Mouse (Mus musculus) hematopoietic multipotent progenitor cell, adult 10-12 weeks (in vitro differentiated cells): Measurements from ENCODE around the gene Hist1h3a. TPM values are rescaled to one million over a fixed set of nuclear protein-coding genes. Genes with fewer than 3 reads are reported as not detected.

Experiments used
- polyA plus RNA-seq: library from polyadenylated mRNA; stranded (reverse); fragments of >175 nt; gene quantifications from 2 replicates; pipeline ENCODE4 v1.2.3, GENCODE M21; 2012; ENCODE audit warnings: low replicate concordance

Gene Hist1h3a
- polyA plus RNA-seq: 1.4 and 5.7 TPM in 2 replicates

DNA sequence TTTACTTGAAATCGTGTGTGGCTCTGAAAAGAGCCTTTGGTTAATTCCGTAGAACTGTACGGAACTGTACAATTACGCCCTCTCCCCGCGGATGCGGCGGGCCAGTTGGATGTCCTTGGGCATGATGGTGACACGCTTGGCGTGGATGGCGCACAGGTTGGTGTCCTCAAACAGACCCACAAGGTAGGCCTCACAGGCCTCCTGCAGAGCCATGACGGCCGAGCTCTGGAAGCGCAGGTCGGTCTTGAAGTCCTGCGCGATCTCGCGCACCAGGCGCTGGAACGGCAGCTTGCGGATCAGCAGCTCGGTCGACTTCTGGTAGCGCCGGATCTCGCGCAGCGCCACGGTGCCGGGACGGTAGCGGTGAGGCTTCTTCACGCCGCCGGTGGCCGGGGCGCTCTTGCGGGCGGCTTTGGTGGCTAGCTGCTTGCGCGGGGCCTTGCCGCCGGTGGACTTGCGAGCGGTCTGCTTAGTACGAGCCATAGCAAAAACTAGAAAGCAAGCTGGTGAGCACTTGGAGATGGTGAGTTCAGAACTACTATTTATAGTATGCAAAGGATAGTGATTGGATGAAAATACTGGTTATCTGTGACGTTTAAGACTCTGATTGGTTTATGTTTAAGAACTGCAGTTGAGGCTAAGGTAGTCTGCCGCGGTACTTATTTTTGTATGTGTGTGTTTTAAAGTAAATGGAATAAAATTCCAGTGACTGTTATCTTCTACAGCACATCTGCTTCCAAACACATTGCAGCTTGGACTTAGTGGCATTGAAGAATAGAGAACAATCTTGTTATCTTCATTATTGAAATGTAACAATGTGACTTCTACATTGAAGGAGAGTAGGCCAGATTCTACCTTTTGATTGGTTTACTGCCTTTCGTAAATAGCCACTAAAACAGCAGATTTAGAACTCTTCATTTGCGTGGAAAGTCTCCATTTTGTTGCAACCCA is at the start of gene Hist1h3a:
Gene Hist1h3a, minus strand, starts transcription at position 516 of the 951 bp plus-strand sequence.

DNA sequence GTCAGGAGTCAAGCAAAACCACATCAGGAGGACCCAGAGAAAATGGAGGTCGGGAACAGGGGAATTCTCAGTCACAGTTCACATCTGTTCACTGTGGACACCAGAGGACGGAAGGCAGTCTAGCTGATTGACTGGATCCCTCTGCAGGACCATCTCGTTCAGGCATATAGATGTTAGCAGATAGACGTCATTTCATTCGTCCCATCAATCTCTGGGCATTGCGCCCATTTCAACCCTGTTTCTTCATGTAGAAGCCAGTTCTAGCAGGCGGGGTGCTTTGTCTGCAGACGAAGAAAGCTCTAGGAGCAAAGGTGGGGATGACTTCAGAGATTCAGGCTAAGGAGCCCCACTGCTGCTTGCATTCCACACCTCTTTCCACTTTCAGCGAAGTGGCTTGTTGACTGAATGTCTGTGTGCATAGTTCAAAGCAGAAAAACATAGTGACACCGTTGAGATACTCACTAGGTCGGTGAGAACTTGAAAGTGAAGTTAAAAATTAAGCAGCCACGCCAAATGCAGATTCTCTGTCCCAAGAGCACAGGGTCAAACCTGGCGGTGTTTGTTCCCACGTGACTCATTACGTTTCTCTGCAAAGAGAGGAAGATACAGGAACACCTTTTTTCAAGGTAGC is 44.4 kb upstream of the Hist1h3a start, which contains the start of gene Slc17a2:
Gene Slc17a2, plus strand, starts transcription at position 572 of the 631 bp plus-strand sequence.

DNA sequence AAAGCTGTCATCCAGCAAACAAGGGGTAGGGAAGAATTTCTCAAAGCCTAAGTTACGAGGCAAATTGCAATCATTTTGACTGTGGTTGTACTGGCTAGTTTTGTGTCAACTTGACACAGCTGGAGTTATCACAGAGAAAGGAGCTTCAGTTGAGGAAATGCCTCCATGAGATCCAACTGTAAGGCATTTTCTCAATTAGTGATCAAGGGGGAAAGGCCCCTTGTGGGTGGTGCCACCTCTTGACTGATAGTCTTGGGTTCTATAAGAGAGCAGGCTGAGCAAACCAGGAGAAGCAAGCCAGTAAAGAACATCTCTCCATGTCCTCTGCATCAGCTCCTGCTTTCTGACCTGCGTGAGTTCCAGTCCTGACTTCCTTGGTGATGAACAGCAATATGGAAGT is 7.4 kb upstream of the Hist1h3a start, which contains the start of gene Trim38:
Gene Trim38, plus strand, starts transcription at position 301 of the 400 bp plus-strand sequence.

DNA sequence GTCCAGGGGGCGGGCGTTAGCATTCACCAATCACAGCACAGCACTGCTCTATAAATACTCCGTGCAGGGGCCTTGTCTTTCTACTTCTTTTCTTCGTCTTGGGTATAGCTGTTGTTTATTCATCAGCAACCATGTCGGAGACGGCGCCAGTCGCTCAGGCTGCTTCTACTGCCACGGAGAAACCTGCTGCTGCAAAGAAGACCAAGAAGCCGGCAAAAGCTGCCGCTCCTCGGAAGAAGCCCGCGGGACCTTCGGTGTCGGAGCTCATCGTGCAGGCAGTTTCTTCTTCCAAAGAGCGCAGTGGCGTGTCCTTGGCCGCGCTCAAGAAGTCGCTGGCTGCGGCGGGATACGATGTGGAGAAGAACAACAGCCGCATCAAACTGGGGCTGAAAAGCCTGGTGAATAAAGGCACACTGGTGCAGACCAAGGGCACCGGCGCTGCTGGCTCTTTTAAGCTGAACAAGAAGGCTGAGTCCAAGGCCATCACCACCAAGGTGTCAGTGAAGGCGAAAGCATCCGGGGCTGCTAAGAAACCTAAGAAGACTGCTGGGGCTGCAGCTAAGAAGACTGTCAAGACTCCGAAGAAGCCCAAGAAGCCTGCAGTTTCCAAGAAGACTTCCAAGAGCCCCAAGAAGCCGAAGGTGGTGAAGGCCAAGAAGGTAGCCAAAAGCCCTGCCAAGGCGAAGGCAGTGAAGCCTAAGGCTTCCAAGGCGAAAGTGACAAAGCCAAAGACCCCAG is 1.6 kb upstream of the Hist1h3a start, which contains the start of gene Hist1h1a:
Gene Hist1h1a, plus strand, starts transcription at position 81 of the 738 bp plus-strand sequence.

DNA sequence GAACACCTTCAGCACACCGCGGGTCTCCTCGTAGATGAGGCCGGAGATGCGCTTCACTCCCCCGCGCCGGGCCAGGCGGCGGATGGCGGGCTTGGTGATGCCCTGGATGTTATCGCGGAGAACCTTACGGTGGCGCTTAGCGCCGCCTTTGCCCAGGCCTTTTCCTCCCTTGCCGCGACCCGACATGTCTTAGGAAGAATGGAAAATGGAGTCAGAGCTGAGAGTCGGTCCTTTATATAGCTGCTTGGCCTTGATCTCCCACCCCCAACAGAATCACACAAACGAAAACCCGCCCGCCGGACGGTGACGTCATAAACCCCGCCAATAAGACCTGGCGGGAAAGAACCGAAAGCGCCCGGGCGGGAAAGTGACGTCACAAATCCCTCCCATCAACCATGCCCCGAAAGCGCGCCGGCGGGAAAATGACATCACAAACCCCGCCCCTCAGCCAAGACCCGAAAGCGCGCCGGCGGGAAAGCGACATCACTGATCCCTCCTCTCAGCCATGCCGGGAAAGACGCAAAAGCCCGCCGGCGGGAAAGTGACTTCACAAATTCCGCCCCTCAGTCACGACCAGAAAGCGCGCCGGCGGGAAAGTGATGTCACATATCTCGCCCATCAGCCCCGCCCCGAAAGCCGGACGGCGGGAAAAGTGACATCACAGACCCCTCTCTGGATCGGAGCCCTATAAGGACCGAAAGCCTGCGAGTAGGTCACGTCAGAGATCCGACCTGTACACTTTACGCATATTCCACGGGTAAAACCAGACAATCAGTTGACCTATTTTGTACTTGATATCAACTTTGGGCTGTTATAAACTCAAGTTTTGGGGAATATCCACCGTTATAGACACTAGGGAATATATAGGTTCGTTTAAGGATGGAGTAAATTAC is 968 bp downstream of the Hist1h3a start, which contains the start of gene Hist1h4a:
Gene Hist1h4a, minus strand, starts transcription at position 259 of the 893 bp plus-strand sequence.

DNA sequence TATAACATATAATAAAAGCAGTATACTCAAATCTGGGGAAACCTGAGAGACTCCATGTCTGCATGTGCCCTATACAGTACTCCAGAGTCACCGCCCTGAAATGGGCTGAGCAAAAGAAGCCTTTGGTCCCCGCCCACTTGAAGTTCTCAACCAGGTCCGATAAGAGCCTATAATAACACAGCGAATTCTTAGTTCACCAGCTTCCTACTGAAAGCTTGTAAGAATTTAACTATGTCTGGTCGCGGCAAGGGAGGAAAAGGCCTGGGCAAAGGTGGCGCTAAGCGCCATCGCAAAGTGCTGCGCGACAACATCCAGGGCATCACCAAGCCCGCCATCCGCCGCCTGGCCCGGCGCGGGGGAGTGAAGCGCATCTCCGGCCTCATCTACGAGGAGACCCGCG is 5.4 kb downstream of the Hist1h3a start, which contains the start of gene Hist1h4b:
Gene Hist1h4b, plus strand, starts transcription at position 224 of the 400 bp plus-strand sequence.

DNA sequence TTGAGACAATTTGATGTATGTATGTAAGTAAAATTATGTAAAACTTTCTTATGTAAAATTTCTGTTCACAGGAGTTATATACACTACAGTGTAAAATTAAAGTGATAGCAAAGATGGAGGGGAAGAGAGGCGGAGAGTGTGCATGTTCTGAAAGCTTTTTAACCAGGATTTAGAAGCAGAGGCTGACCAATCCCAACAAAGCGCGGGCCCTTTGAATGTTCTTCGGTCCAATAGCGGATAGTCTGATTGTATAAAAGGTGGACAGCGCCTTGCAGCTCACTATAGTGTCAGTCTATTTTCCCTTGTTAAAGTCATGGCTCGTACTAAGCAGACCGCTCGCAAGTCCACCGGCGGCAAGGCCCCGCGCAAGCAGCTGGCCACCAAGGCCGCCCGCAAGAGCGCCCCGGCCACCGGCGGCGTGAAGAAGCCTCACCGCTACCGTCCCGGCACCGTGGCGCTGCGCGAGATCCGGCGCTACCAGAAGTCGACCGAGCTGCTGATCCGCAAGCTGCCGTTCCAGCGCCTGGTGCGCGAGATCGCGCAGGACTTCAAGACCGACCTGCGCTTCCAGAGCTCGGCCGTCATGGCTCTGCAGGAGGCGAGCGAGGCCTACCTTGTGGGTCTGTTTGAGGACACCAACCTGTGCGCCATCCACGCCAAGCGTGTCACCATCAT is 10.0 kb downstream of the Hist1h3a start, which contains the start of gene Hist1h3b:
Gene Hist1h3b, plus strand, starts transcription at position 201 of the 675 bp plus-strand sequence.

DNA sequence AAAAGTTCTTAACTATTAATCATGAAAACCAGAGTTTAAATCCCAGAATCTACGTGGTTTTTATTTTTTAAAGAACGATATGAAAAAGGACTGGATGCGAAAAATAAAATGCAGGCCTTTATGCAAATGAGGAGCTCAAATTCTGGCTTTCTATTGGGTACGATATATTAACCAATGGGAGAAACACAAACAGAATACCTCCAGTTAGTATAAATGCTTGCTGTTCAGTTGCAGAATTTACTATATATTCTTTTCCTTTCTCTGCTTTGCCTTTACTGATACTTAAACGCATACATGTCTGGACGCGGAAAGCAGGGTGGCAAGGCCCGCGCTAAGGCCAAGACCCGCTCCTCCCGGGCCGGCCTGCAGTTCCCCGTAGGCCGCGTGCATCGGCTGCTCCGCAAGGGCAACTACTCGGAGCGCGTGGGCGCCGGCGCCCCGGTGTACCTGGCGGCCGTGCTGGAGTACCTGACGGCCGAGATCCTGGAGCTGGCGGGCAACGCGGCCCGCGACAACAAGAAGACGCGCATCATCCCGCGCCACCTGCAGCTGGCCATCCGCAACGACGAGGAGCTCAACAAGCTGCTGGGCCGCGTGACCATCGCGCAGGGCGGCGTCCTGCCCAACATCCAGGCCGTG is 11.2 kb downstream of the Hist1h3a start, which contains the start of gene Hist1h2ab:
Gene Hist1h2ab, plus strand, starts transcription at position 288 of the 639 bp plus-strand sequence.

DNA sequence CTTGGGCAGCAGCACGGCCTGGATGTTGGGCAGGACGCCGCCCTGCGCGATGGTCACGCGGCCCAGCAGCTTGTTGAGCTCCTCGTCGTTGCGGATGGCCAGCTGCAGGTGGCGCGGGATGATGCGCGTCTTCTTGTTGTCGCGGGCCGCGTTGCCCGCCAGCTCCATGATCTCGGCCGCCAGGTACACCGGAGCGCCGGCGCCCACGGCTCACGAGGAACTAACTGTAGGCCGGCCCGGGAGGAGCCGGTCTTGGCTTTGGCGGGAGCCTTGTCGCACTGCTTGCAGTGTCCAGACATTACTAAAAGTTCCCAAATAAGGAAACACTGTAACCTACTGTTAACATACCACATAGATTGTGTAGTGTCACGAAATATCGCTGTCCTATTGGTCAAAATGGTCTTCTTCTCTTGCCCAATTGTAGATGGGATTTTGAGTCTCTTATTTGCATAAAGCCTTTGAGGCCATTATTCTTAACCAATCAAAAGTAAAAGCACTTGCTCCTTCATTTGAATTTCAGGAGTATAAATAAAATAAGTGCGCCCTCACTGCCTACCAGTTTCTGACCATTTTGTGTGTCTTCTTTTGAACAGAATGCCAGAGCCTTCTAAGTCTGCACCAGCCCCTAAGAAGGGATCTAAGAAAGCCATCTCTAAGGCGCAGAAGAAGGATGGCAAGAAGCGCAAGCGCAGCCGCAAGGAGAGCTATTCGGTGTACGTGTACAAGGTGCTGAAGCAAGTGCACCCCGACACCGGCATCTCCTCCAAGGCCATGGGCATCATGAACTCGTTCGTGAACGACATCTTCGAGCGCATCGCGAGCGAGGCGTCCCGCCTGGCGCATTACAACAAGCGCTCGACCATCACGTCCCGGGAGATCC is 15.7 kb downstream of the Hist1h3a start, which contains the start of gene Hist1h2bb:
Gene Hist1h2bb, plus strand, starts transcription at position 534 of the 880 bp plus-strand sequence.

DNA sequence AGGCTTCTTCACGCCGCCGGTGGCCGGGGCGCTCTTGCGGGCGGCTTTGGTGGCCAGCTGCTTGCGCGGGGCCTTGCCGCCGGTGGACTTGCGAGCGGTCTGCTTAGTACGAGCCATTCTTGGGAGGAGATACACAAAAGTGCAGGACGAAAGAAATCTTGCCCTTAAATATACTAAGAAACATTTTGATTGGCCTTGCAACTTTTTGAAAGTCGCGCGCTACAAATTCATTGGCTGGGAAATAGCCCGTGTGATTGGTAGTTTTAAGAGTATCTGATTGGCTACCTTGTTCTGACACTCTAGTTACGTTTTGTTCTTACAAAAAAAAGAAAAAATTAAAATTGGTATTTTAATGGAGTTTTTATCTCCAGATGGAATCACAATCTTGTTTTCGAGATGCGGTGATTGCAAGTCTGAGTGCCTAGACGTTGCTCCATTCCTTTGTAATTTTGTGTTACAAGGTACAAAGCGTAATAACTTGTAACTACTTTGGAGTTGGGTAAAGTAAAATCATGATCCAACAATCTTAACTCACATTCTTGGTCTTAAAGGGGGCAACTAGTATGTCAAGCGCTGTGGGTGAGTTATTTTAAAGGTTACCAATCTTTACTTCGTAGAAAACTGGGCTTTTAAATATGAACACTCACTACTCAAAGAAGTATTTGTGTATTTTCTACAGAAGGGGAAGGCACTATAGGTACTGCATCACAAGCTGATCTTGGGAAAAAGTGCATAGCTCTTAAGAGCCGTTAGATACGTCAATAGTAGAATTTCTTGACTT is 16.6 kb downstream of the Hist1h3a start, which contains the start of gene Hist1h3c:
Gene Hist1h3c, minus strand, starts transcription at position 222 of the 781 bp plus-strand sequence.

DNA sequence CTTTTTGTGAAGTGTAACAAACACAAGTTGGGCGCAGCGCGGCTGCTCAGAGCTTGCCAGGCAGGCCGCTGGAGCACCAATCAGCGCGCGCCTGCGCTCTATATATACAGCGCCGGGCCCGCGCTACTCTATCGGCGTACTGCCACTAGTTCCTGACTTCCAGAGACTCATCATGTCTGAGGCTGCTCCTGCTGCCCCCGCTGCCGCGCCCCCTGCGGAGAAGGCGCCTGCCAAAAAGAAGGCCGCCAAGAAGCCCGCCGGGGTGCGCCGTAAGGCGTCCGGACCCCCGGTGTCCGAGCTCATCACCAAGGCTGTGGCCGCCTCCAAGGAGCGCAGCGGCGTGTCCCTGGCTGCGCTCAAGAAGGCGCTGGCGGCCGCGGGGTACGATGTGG is 23.5 kb downstream of the Hist1h3a start, which contains the start of gene Hist1h1c:
Gene Hist1h1c, plus strand, starts transcription at position 132 of the 392 bp plus-strand sequence.

Other genes with a start within 250 kb of the Hist1h3a start
- 10.6 and 15.4 TPM in 2 replicates for gene Hist1h4h, start 231.3 kb downstream of the Hist1h3a start, polyA plus RNA-seq
- gene Hist1h2af, start 228.5 kb downstream of the Hist1h3a start, polyA plus RNA-seq: 44.2 and 69.4 TPM in 2 replicates
- gene Hist1h3g, start 227.0 kb downstream of the Hist1h3a start, polyA plus RNA-seq: 1.6 and 7.3 TPM in 2 replicates
- gene Hist1h2bh, start 219.0 kb downstream of the Hist1h3a start, polyA plus RNA-seq: 0.36 and 0.54 TPM in 2 replicates
- 2.4 and 2.8 TPM in 2 replicates for gene Hist1h3f, start 218.3 kb downstream of the Hist1h3a start, polyA plus RNA-seq
- 3.8 and 7.2 TPM in 2 replicates for gene Hist1h4f, start 210.7 kb downstream of the Hist1h3a start, polyA plus RNA-seq
- 0.55 and 0.68 TPM in 2 replicates for gene Hist1h1d, start 209.1 kb downstream of the Hist1h3a start, polyA plus RNA-seq
- 3.2 and 3.6 TPM in 2 replicates for gene Hist1h3e, start 200.0 kb downstream of the Hist1h3a start, polyA plus RNA-seq
- gene Hist1h2ae, start 191.2 kb downstream of the Hist1h3a start, polyA plus RNA-seq: 4.8 and 7.7 TPM in 2 replicates
- 4.5 and 23.6 TPM in 2 replicates for gene Hist1h2bg, start 191.0 kb downstream of the Hist1h3a start, polyA plus RNA-seq
- 2.0 and 4.0 TPM in 2 replicates for gene Hist1h2bf, start 188.2 kb downstream of the Hist1h3a start, polyA plus RNA-seq
- gene Hist1h2ad, start 188.0 kb downstream of the Hist1h3a start, polyA plus RNA-seq: 2.4 and 2.6 TPM in 2 replicates
- gene Hist1h3d, start 186.6 kb downstream of the Hist1h3a start, polyA plus RNA-seq: 0.33 and 1.7 TPM in 2 replicates
- gene Hist1h4d, start 180.8 kb downstream of the Hist1h3a start, polyA plus RNA-seq: 12.3 and 12.6 TPM in 2 replicates
- 1.4 and 1.7 TPM in 2 replicates for gene Hist1h2be, start 141.3 kb downstream of the Hist1h3a start, polyA plus RNA-seq
- 5.6 and 11.8 TPM in 2 replicates for gene Hist1h1e, start 139.8 kb downstream of the Hist1h3a start, polyA plus RNA-seq
- 0.80 and 1.2 TPM in 2 replicates for gene Hist1h2ac, start 78.4 kb downstream of the Hist1h3a start, polyA plus RNA-seq
- 10.2 and 11.3 TPM in 2 replicates for gene Hist1h2bc, start 78.2 kb downstream of the Hist1h3a start, polyA plus RNA-seq
- not detected in 2 replicates for gene Hist1h1t, start 66.6 kb downstream of the Hist1h3a start, polyA plus RNA-seq
- gene Hist1h4c, start 63.9 kb downstream of the Hist1h3a start, polyA plus RNA-seq: 2.4 and 2.5 TPM in 2 replicates
- gene Hfe, start 51.5 kb downstream of the Hist1h3a start, polyA plus RNA-seq: 12.7 and 34.4 TPM in 2 replicates
- gene Hist1h1c, start 23.6 kb downstream of the Hist1h3a start, polyA plus RNA-seq: 26.1 and 77.9 TPM in 2 replicates
- 0.55 and 4.8 TPM in 2 replicates for gene Hist1h3c, start 16.8 kb downstream of the Hist1h3a start, polyA plus RNA-seq
- gene Hist1h2bb, start 15.7 kb downstream of the Hist1h3a start, polyA plus RNA-seq: 3.5 and 6.0 TPM in 2 replicates
- 4.8 and 6.2 TPM in 2 replicates for gene Hist1h2ab, start 11.3 kb downstream of the Hist1h3a start, polyA plus RNA-seq
- 4.0 TPM in 1 of 2 replicates, not detected in the other for gene Hist1h3b, start 10.1 kb downstream of the Hist1h3a start, polyA plus RNA-seq
- 4.4 and 10.3 TPM in 2 replicates for gene Hist1h4b, start 5.4 kb downstream of the Hist1h3a start, polyA plus RNA-seq
- 5.9 and 9.4 TPM in 2 replicates for gene Hist1h4a, start 1.2 kb downstream of the Hist1h3a start, polyA plus RNA-seq
- gene Hist1h1a, start 1.3 kb upstream of the Hist1h3a start, polyA plus RNA-seq: 0.40 and 0.81 TPM in 2 replicates
- not detected in 2 replicates for gene Trim38, start 7.5 kb upstream of the Hist1h3a start, polyA plus RNA-seq
- not detected in 2 replicates for gene Slc17a2, start 44.6 kb upstream of the Hist1h3a start, polyA plus RNA-seq
- not detected in 2 replicates for gene Slc17a3, start 77.0 kb upstream of the Hist1h3a start, polyA plus RNA-seq
- not detected in 2 replicates for gene Slc17a1, start 105.4 kb upstream of the Hist1h3a start, polyA plus RNA-seq
- not detected in 2 replicates for gene Slc17a4, start 152.6 kb upstream of the Hist1h3a start, polyA plus RNA-seq
- not detected in 2 replicates for gene Hist1h2ba, start 171.8 kb upstream of the Hist1h3a start, polyA plus RNA-seq
- not detected in 2 replicates for gene Hist1h2aa, start 172.1 kb upstream of the Hist1h3a start, polyA plus RNA-seq
- not detected in 2 replicates for gene Scgn, start 228.8 kb upstream of the Hist1h3a start, polyA plus RNA-seq